Mouse (Mus musculus): ENCODE data around the gene Lyrm7. TPM values are rescaled to one million over a fixed set of nuclear protein-coding genes. Genes with fewer than 3 reads are reported as not detected.
A peak's percentile ranks its signal among the peaks of the same experiment; 100 is the strongest.

The Lyrm7 gene
- polyA plus RNA-seq, 1 experiment = 26.3 TPM

DNA sequence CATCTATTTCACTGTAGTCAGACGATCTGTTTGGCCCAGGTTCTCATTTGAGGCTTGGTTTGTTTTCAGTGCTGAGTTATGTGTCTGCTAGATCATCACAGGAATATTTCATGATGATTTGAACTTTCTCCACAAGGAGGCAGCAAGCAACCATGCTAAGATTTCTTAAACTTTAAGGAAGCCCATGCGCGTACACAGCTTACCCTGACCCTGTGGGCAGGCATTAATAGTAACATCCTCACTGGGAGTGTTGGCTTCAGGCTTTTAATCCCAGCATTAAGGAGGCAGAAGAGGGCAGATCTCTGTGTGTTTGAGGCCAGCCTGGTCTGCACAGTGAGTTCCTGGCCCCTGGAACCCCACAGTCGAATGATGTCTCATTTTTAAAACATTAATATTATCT, 18.7 kb upstream of the Lyrm7 start:
- TF ChIP-seq EP300 (IDR thresholded peaks at IDR 0.05; ENCODE audit: insufficient read depth, low read depth, low read length) = no peak
- TF ChIP-seq CTCF (IDR thresholded peaks at IDR 0.05; ENCODE audit: low read depth, low read length) = no peak
- TF ChIP-seq POLR2A (IDR thresholded peaks at IDR 0.05; ENCODE audit: insufficient read depth, low read length) = no peak

DNA sequence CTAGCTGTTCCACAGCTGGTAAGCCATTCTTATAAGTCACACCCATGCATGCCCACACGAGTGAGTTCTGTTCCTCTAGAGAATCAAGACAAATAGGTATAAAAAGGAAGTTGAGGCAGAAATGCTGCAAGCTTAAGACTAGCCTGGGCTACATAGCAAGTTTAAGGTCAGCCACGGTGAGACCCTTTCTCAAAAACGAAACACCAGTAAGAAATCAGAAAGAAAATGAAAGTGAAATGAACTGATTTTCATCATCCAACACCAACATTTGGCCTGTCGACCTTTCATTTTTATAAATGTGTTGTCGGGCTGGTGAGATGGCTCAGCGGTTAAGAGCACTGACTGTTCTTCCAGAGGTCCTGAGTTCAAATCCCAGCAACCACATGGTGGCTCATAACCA, 18.2 kb upstream of the Lyrm7 start:
- no peak overlapping the region for H3K4me3 ChIP-seq (ENCODE audit: low read depth, low read length)
- H3K9ac ChIP-seq (ENCODE audit: low read depth, poor library complexity, severe bottlenecking) = no peak overlapping the region
- H3K9me3 ChIP-seq (replicated peaks; ENCODE audit: control insufficient read depth, insufficient read depth, low read length, poor library complexity, severe bottlenecking) = no peaks in the 10 kb centered on the region
- no peak overlapping the region for H3K27ac ChIP-seq (ENCODE audit: insufficient read depth, low read length)
- no peak for TF ChIP-seq POLR2A (IDR thresholded peaks at IDR 0.05; ENCODE audit: insufficient read depth, low read length)
- H3K36me3 ChIP-seq (ENCODE audit: control insufficient read depth, insufficient read depth, low read length, poor library complexity, severe bottlenecking) = no peaks in the 10 kb centered on the region
- H3K4me1 ChIP-seq (ENCODE audit: control insufficient read depth, insufficient read depth, low read length) = peaks cover 2% of the 10 kb centered on the region
- H3K27me3 ChIP-seq (ENCODE audit: control insufficient read depth, insufficient read depth, low read length, poor library complexity, severe bottlenecking) = no peaks in the 10 kb centered on the region

More for the DNA sequence above, 18.7 kb upstream of the Lyrm7 start:
- Histone ChIP-seq H3K4me3 (ENCODE audit: low read depth, low read length) (no peak overlapping the region), H3K27ac (ENCODE audit: insufficient read depth, low read length) (no peak overlapping the region), H3K9ac (ENCODE audit: low read depth, poor library complexity, severe bottlenecking) (no peak overlapping the region), H3K4me1 (ENCODE audit: control insufficient read depth, insufficient read depth, low read length) (peaks cover 2% of the 10 kb centered on the region), H3K27me3 (ENCODE audit: control insufficient read depth, insufficient read depth, low read length, poor library complexity, severe bottlenecking) (no peaks in the 10 kb centered on the region), H3K36me3 (ENCODE audit: control insufficient read depth, insufficient read depth, low read length, poor library complexity, severe bottlenecking) (no peaks in the 10 kb centered on the region), H3K9me3 (replicated peaks; ENCODE audit: control insufficient read depth, insufficient read depth, low read length, poor library complexity, severe bottlenecking) (no peaks in the 10 kb centered on the region)

DNA sequence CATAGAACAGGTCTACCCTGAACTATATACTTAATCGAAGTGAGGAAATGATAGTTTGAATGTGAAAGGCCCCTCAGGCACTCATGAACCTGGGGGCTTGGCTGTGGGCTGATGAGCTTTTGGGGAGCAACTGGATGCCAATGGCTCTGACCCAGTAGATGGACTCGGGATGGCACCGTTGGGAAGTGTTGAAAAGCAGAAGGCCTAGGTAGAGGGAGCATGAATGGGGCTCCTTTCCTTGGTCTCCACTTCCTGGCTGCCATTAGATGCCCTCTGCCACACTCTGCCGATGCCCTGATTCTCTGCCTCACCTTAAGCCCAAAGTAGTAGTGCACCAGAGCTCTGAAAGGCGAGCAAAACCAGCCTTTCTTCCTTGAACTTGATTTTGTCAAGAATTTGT, 15.3 kb upstream of the Lyrm7 start:
- TF ChIP-seq POLR2A (IDR thresholded peaks at IDR 0.05; ENCODE audit: insufficient read depth, low read length) (no peak), CTCF (IDR thresholded peaks at IDR 0.05; ENCODE audit: low read depth, low read length) (no peak), EP300 (IDR thresholded peaks at IDR 0.05; ENCODE audit: insufficient read depth, low read depth, low read length) (no peak)
- Histone ChIP-seq H3K9me3 (replicated peaks; ENCODE audit: control insufficient read depth, insufficient read depth, low read length, poor library complexity, severe bottlenecking) (no peaks in the 10 kb centered on the region), H3K36me3 (ENCODE audit: control insufficient read depth, insufficient read depth, low read length, poor library complexity, severe bottlenecking) (peaks cover 11% of the 10 kb centered on the region), H3K4me1 (ENCODE audit: control insufficient read depth, insufficient read depth, low read length) (no peaks in the 10 kb centered on the region), H3K9ac (ENCODE audit: low read depth, poor library complexity, severe bottlenecking) (no peak overlapping the region), H3K27ac (ENCODE audit: insufficient read depth, low read length) (no peak overlapping the region), H3K4me3 (ENCODE audit: low read depth, low read length) (no peak overlapping the region), H3K27me3 (ENCODE audit: control insufficient read depth, insufficient read depth, low read length, poor library complexity, severe bottlenecking) (no peaks in the 10 kb centered on the region)

DNA sequence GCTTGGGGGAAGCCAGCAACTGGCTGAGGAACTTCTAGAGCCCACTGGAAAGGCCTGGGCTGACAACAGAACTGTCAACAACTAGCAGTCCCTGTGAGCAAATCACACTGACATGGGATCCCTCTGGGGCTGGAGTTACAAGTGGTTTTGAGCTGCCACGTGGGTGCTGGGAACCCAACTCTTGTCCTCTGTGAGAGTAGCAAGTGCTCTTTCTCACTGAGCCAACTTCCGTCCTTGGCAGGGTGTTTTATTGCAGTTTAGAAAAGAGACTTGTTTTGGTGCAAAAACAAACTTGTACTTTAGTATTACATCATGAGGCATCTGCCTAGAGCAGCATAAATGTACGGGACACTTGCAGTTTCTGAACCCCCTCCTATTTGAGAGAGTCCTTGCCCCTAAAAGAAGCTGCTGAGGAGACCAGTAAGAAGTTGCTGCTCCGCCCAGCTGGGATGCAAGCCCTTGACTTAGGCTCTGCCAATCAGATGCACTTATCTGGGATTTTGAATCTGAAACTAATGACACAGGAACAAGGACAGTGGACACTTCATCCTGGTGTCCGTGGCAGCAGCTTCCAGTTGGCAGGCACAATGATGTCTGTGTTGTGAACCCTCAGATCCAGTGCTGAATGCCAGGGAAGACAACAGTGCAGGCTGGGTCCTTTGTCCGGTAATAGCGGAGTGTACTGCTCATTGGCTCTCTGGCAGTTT, 11.3 kb upstream of the Lyrm7 start:
- peaks cover 36% of the 10 kb centered on the region for H3K36me3 ChIP-seq (ENCODE audit: control insufficient read depth, insufficient read depth, low read length, poor library complexity, severe bottlenecking)
- H3K9me3 ChIP-seq (replicated peaks; ENCODE audit: control insufficient read depth, insufficient read depth, low read length, poor library complexity, severe bottlenecking) = no peaks in the 10 kb centered on the region

DNA sequence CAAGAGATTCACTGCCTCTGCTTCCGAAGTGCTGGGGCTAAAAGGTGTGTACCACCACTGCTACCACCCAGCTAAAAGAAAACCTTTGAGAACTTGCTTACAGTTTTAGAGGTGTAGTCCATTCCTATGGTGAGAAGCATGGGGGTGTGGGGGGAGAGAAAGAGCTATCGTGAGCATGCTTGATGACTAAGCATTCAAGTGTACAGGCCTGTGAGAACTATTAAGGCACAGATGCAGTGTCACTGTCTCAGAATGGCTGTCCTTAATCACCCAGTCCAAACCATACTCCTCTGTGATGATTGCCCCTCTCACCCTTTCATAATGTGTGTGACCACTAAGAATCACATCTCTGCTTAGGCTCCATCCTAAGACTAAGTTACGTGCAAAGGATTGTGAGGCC, 8.6 kb upstream of the Lyrm7 start:
- H3K9me3 ChIP-seq (replicated peaks; ENCODE audit: control insufficient read depth, insufficient read depth, low read length, poor library complexity, severe bottlenecking) = no peaks in the 10 kb centered on the region
- TF ChIP-seq CTCF (IDR thresholded peaks at IDR 0.05; ENCODE audit: low read depth, low read length) (no peak), EP300 (IDR thresholded peaks at IDR 0.05; ENCODE audit: insufficient read depth, low read depth, low read length) (no peak), POLR2A (IDR thresholded peaks at IDR 0.05; ENCODE audit: insufficient read depth, low read length) (no peak)
- no peaks in the 10 kb centered on the region for H3K4me1 ChIP-seq (ENCODE audit: control insufficient read depth, insufficient read depth, low read length)
- no peak overlapping the region for H3K4me3 ChIP-seq (ENCODE audit: low read depth, low read length)
- peak overlapping the region; percentile 39; the same call in 1 of the 2 replicates for H3K27ac ChIP-seq (ENCODE audit: insufficient read depth, low read length)
- peaks cover 36% of the 10 kb centered on the region for H3K36me3 ChIP-seq (ENCODE audit: control insufficient read depth, insufficient read depth, low read length, poor library complexity, severe bottlenecking)
- H3K9ac ChIP-seq (ENCODE audit: low read depth, poor library complexity, severe bottlenecking) = no peak overlapping the region
- H3K27me3 ChIP-seq (ENCODE audit: control insufficient read depth, insufficient read depth, low read length, poor library complexity, severe bottlenecking) = no peaks in the 10 kb centered on the region

More for the DNA sequence above, 11.3 kb upstream of the Lyrm7 start:
- Histone ChIP-seq H3K27ac (ENCODE audit: insufficient read depth, low read length) (no peak overlapping the region), H3K4me1 (ENCODE audit: control insufficient read depth, insufficient read depth, low read length) (no peaks in the 10 kb centered on the region), H3K27me3 (ENCODE audit: control insufficient read depth, insufficient read depth, low read length, poor library complexity, severe bottlenecking) (no peaks in the 10 kb centered on the region), H3K4me3 (ENCODE audit: low read depth, low read length) (no peak overlapping the region), H3K9ac (ENCODE audit: low read depth, poor library complexity, severe bottlenecking) (no peak overlapping the region)
- TF ChIP-seq POLR2A (IDR thresholded peaks at IDR 0.05; ENCODE audit: insufficient read depth, low read length) (no peak), CTCF (IDR thresholded peaks at IDR 0.05; ENCODE audit: low read depth, low read length) (no peak), EP300 (IDR thresholded peaks at IDR 0.05; ENCODE audit: insufficient read depth, low read depth, low read length) (no peak)

DNA sequence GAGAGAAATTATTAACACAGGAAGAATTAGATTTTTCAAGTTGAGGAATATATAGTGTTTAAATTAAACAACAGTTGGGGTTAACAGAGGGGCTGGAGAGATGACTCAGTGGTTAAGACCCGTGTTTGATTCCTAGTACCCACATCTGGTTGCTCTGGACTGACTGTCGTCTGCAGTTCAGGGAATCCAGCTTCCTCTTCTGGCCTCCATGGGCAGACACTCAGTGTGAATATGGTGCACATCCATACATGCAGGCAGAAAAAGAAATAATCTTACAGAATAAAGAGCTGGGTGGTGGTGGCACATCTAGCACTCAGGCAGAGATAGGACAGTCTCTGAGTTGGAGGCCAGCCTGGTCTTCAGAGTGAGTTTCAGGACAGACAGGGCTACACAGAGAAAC, 7.7 kb upstream of the Lyrm7 start:
- H3K36me3 ChIP-seq (ENCODE audit: control insufficient read depth, insufficient read depth, low read length, poor library complexity, severe bottlenecking) = peaks cover 35% of the 10 kb centered on the region
- no peak overlapping the region for H3K9ac ChIP-seq (ENCODE audit: low read depth, poor library complexity, severe bottlenecking)
- H3K27ac ChIP-seq (ENCODE audit: insufficient read depth, low read length) = no peak overlapping the region
- H3K27me3 ChIP-seq (ENCODE audit: control insufficient read depth, insufficient read depth, low read length, poor library complexity, severe bottlenecking) = no peaks in the 10 kb centered on the region
- H3K4me3 ChIP-seq (ENCODE audit: low read depth, low read length) = no peak overlapping the region
- no peaks in the 10 kb centered on the region for H3K9me3 ChIP-seq (replicated peaks; ENCODE audit: control insufficient read depth, insufficient read depth, low read length, poor library complexity, severe bottlenecking)
- TF ChIP-seq POLR2A (IDR thresholded peaks at IDR 0.05; ENCODE audit: insufficient read depth, low read length) (no peak), CTCF (IDR thresholded peaks at IDR 0.05; ENCODE audit: low read depth, low read length) (no peak), EP300 (IDR thresholded peaks at IDR 0.05; ENCODE audit: insufficient read depth, low read depth, low read length) (no peak)
- no peaks in the 10 kb centered on the region for H3K4me1 ChIP-seq (ENCODE audit: control insufficient read depth, insufficient read depth, low read length)
